ENCODE assay signal across 20 mouse cellular contexts in the genomic region with DNA sequence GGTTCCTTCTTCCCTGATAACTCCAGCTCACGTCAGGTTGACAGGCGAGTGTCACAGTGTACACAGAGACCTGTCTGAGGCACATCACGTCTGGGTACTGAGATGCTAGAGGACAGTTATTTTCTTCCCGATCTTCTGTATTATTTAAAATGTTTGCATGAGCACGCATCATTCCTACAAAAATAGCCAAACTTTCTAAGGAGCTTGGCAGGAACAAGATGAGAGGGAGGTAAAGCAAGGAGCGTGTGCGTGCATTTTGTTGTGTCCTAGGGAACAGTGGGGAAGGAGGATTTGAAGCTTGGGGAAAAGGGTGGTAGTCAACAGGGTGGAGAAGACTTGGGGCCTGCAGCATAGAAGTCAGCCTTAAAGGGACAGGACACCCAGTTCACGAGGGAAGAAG. TPM values are rescaled to one million over a fixed set of nuclear protein-coding genes. Genes with fewer than 3 reads are reported as not detected.
DNase-seq lines count a peak whose midpoint lies in the region; ATAC-seq and TF ChIP-seq lines count a peak whose summit lies in the region.
"Had no signal": no experiment of that assay in that cellular context is flagged by ENCODE, and none has a peak within 500 bp of the region (broad histone marks: within the 10 kb centered on the region; RNA-seq: fewer than 3 reads in every experiment).

No protein-coding gene starts in this region.

- H3K4me3 ChIP-seq in heart, embryonic 13.5 days, result no peak overlapping the region
- no peak overlapping the region for H3K4me3 ChIP-seq in lung, postnatal 0 days (ENCODE audit: low read depth, low read length)
- H3K4me3 ChIP-seq: embryonic facial prominence, embryonic 15.5 days; erythroblast, embryonic 14.5 days; forebrain, embryonic 10.5 days; hindbrain, embryonic 10.5 days; intestine, embryonic 15.5 days had no signal

- no peak for DNase-seq in heart, postnatal 25 days (ENCODE audit: low spot score)
- peak; percentile 36 to 40 for DNase-seq in left cerebral cortex, postnatal 36 days (ENCODE audit: low spot score in 2 of 2)
- DNase-seq in left cerebral cortex, adult 9 months (ENCODE audit: low spot score in 2 of 2), result no peak
- no peak for DNase-seq in lung, postnatal 0 days (ENCODE audit: low spot score)
- no peak for DNase-seq in lung, postnatal 4 days
- no peak for DNase-seq in spleen, postnatal 14 days (ENCODE audit: low spot score in 2 of 2)
- DNase-seq: adrenal gland, adult 2 months; adrenal gland, postnatal 25 days; cerebellum, adult 2 months; cerebellum, postnatal 10 days; embryo, embryonic 11 days; gastrocnemius, postnatal 25 days had no signal

- H3K4me1 ChIP-seq in heart, embryonic 13.5 days, result peaks cover 59% of the 10 kb centered on the region
- H3K4me1 ChIP-seq in lung, postnatal 0 days (ENCODE audit: insufficient read depth, low read depth, low read length), result peaks cover 30% of the 10 kb centered on the region; the same call in 1 of the 2 replicates

- intact Hi-C loops in heart, postnatal 25 days (cut with DNase I), result no loop called here
- intact Hi-C loops in left cerebral cortex, postnatal 36 days (cut with DNase I), result no loop called here

- 75% methylated on average over 8 of the region's 8 CpGs for WGBS in heart, embryonic 13.5 days
- WGBS in lung, postnatal 0 days, result 74% methylated on average over 8 of the region's 8 CpGs

- no peak for ATAC-seq in heart, embryonic 13.5 days (ENCODE audit: extremely low read depth, insufficient number of reproducible peaks, low FRiP score, low TSS enrichment)
- ATAC-seq in lung, postnatal 0 days, result no peak
- ATAC-seq: forebrain, embryonic 14.5 days; intestine, embryonic 15.5 days had no signal

- peak overlapping the region; percentile 12 for H3K27ac ChIP-seq in heart, embryonic 13.5 days (replicated peaks)
- H3K27ac ChIP-seq in lung, postnatal 0 days (ENCODE audit: low read length), result peak overlapping the region; percentile 84
- H3K27ac ChIP-seq: embryonic facial prominence, embryonic 15.5 days; forebrain, embryonic 10.5 days; hindbrain, embryonic 10.5 days; hindbrain, embryonic 14.5 days; intestine, embryonic 15.5 days had no signal

- H3K36me3 ChIP-seq in heart, embryonic 13.5 days, result no peaks in the 10 kb centered on the region
- no peaks in the 10 kb centered on the region for H3K36me3 ChIP-seq in lung, postnatal 0 days (ENCODE audit: insufficient read depth, low read length)
- H3K36me3 ChIP-seq: forebrain, embryonic 10.5 days; intestine, embryonic 15.5 days had no signal

- H3K9me3 ChIP-seq in heart, embryonic 13.5 days, result no peaks in the 10 kb centered on the region
- H3K9me3 ChIP-seq in lung, postnatal 0 days (ENCODE audit: low read length), result no peaks in the 10 kb centered on the region
- H3K9me3 ChIP-seq: embryonic facial prominence, embryonic 15.5 days; forebrain, embryonic 10.5 days; hindbrain, embryonic 10.5 days had no signal

- H3K27me3 ChIP-seq in heart, embryonic 13.5 days (replicated peaks), result no peaks in the 10 kb centered on the region
- H3K27me3 ChIP-seq in lung, postnatal 0 days (replicated peaks; ENCODE audit: insufficient read depth, low read length), result no peaks in the 10 kb centered on the region
- H3K27me3 ChIP-seq: embryonic facial prominence, embryonic 15.5 days; intestine, embryonic 15.5 days had no signal

- no peak overlapping the region for H3K9ac ChIP-seq in heart, embryonic 13.5 days
- no peak overlapping the region for H3K9ac ChIP-seq in lung, postnatal 0 days (replicated peaks; ENCODE audit: low read depth)
- H3K9ac ChIP-seq: embryonic facial prominence, embryonic 15.5 days; hindbrain, embryonic 14.5 days; intestine, embryonic 15.5 days had no signal

- TF ChIP-seq EP300 in lung, postnatal 0 days (IDR thresholded peaks at IDR 0.05), result no peak

- no peak overlapping the region for H3K4me2 ChIP-seq in heart, embryonic 13.5 days
- H3K4me2 ChIP-seq in lung, postnatal 0 days (replicated peaks; ENCODE audit: low read depth, low read length), result no peak overlapping the region
- H3K4me2 ChIP-seq: embryonic facial prominence, embryonic 15.5 days; hindbrain, embryonic 14.5 days; intestine, embryonic 15.5 days had no signal

- no peak for TF ChIP-seq CTCF in lung, postnatal 0 days (IDR thresholded peaks at IDR 0.05)

RNA-seq across cellular contexts. Expression of a gene that starts 22.9 kb away (rescaled TPM):
- polyA plus RNA-seq in heart, embryonic 13.5 days (2015; fragmentation: Nextera tagmentation; extraction: Ambion mirVana), result 6.8 and 8.2 TPM in 2 replicates
- total RNA-seq in heart, postnatal 25 days (2021), result 10 to 100 TPM; 10.1 to 12.7 TPM
- 10 to 100 TPM; 34.4 to 38.3 TPM for total RNA-seq in left cerebral cortex, postnatal 36 days (2021)
- 27.8 and 29.9 TPM in 2 replicates for polyA plus RNA-seq in lung, postnatal 0 days (2015; fragmentation: Nextera tagmentation; extraction: Ambion mirVana)

Comparison
In these comparisons a context has a peak if more than half of its experiments do, and no peak if none do; other contexts are left out.
1. DNase-seq: peak in left cerebral cortex, postnatal 36 days (2 of 2); none in heart, postnatal 25 days (single experiment), left cerebral cortex, adult 9 months (0 of 2), lung, postnatal 0 days (single experiment), lung, postnatal 4 days (0 of 2) and spleen, postnatal 14 days (0 of 2).